8 mouse cellular contexts compared by ENCODE assay signal in the genomic region with DNA sequence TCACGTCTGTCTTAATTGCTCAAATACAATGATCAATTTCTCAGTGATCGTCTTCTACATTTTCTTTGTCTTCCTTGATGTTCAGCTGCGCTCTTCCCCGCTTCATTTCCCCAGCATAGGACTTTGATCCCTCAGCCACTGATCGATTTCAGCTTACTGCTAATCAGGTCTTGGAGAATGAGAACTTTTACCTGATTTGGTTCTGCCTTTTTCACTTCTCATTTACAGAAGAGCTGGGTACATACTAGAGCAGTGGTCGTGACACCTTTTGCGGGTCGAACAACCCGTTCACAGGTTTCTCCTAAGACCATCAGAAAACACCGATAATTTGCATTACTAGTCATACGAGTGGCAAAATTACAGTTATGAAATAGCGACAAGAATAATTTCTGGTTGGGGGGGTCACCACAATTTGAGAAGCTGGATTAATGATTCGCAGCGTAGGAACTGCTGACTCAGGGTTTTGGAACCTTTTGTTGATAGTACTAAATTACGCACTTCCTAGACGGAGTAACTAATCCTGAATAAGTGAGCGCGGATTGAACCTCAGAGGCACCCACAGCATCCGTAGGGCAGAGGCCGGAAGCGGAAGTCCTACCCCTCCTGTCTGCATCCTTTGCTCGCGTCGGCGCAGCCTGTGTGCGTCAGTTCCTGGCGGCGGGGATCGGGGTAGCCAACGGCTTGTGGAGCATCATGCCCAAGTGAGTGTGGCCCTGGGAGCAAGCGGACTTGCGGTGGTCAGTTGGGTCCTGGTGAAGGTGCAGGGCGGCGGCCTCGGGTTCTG. TPM values are rescaled to one million over a fixed set of nuclear protein-coding genes. Genes with fewer than 3 reads are reported as not detected.
DNase-seq lines count a peak whose midpoint lies in the region; ATAC-seq and TF ChIP-seq lines count a peak whose summit lies in the region.

No protein-coding gene starts in this region.

- H3K27ac ChIP-seq in hindbrain, embryonic 13.5 days = peak overlapping the region; percentile 79

- in situ Hi-C loops in Patski (cut with MboI; ENCODE audit: low pct_unique_long_range_greater_than_20kb) = no loop called here

- no peak for TF ChIP-seq CTCF in Patski (IDR thresholded peaks at IDR 0.05)

- peak; percentile 69 for ATAC-seq in Patski
- peak; percentile 95 for ATAC-seq in hindbrain, embryonic 13.5 days (ENCODE audit: low FRiP score)

- no peaks in the 10 kb centered on the region for H3K27me3 ChIP-seq in Patski
- peaks cover 17% of the 10 kb centered on the region for H3K27me3 ChIP-seq in hindbrain, embryonic 13.5 days

- peak; percentile 80 for DNase-seq in Patski (ENCODE audit: low read depth, low spot score)
- DNase-seq in cerebellum, postnatal 14 days = peak; percentile 94 to 97
- peak; percentile 92 to 94 for DNase-seq in frontal cortex, postnatal 14 days (ENCODE audit: low spot score in 2 of 2)
- peak; percentile 90 to 92 for DNase-seq in layer of hippocampus, postnatal 25 days (ENCODE audit: extremely low spot score in 1 of 2, low spot score in 1 of 2)
- DNase-seq in lung, postnatal 25 days (ENCODE audit: low spot score) = peak; percentile 98
- peak; percentile 96 for DNase-seq in retina, embryonic 14.5 days (ENCODE audit: low spot score)
- peak; percentile 91 for DNase-seq in thymus, postnatal 4 days

- POLR2A ChIA-PET in Patski (lab: Charles Lee) = no interaction called here

- peak overlapping the region; percentile 93 for H3K4me3 ChIP-seq in hindbrain, embryonic 13.5 days

- H3K4me2 ChIP-seq in hindbrain, embryonic 13.5 days = peak overlapping the region; percentile 82

- H3K36me3 ChIP-seq in hindbrain, embryonic 13.5 days = peaks cover 26% of the 10 kb centered on the region

- CTCF ChIA-PET in Patski (lab: Charles Lee) = interaction anchor here (1.5 kb wide), 1 partner anchor 9 kb away, joined by 3 read pairs; no protein-coding TSS in a partner anchor

- WGBS in hindbrain, embryonic 13.5 days = 3% methylated on average over 35 of the region's 35 CpGs

- H3K9me3 ChIP-seq in hindbrain, embryonic 13.5 days = no peaks in the 10 kb centered on the region

- H3K9ac ChIP-seq in hindbrain, embryonic 13.5 days = peak overlapping the region; percentile 89

- peaks cover 17% of the 10 kb centered on the region for H3K4me1 ChIP-seq in hindbrain, embryonic 13.5 days (replicated peaks)

RNA-seq across cellular contexts. Expression of a gene that starts 1.7 kb away (rescaled TPM):
- polyA plus RNA-seq in Patski (2021) = 84.3 TPM
- polyA plus RNA-seq in hindbrain, embryonic 13.5 days (2015; fragmentation: Nextera tagmentation; extraction: Ambion mirVana) = 260 and 270 TPM in 2 replicates
- total RNA-seq in layer of hippocampus, postnatal 25 days (2021) = 10 to 100 TPM; 61.5 TPM

RNA-seq across cellular contexts. Expression of a gene that starts 16.6 kb away (rescaled TPM):
- 17.4 TPM for polyA plus RNA-seq in Patski (2021)
- polyA plus RNA-seq in hindbrain, embryonic 13.5 days (2015; fragmentation: Nextera tagmentation; extraction: Ambion mirVana) = 5.6 and 6.7 TPM in 2 replicates
- 10 to 100 TPM; 16.3 to 16.5 TPM for total RNA-seq in layer of hippocampus, postnatal 25 days (2021)

RNA-seq across cellular contexts. Expression of a gene that starts 19.2 kb away (rescaled TPM):
- 105 TPM for polyA plus RNA-seq in Patski (2021)
- polyA plus RNA-seq in hindbrain, embryonic 13.5 days (2015; fragmentation: Nextera tagmentation; extraction: Ambion mirVana) = 10.0 and 10.1 TPM in 2 replicates
- 100 to 1,000 TPM; 173 to 183 TPM for total RNA-seq in layer of hippocampus, postnatal 25 days (2021)

Comparison
In these comparisons a context has a peak if more than half of its experiments do, and no peak if none do; other contexts are left out.
1. Peak in every context shown above with its lines: DNase-seq, ATAC-seq, H3K4me3 ChIP-seq and H3K27ac ChIP-seq.